8 mouse cellular contexts compared by ENCODE assay signal in genomic region chr7:113295077-113295890, GRCm38 (mm10).
DNase-seq lines count a peak whose midpoint lies in the region; ATAC-seq and TF ChIP-seq lines count a peak whose summit lies in the region.

No protein-coding gene starts in this region.

- TF ChIP-seq RAD21 in MEL (IDR thresholded peaks at IDR 0.05; ENCODE audit: low read depth, low read length): no peak

- no peak overlapping the region for H3K4me2 ChIP-seq in forebrain, embryonic 12.5 days
- H3K4me2 ChIP-seq in forebrain, embryonic 13.5 days: no peak overlapping the region
- H3K4me2 ChIP-seq in midbrain, embryonic 13.5 days (replicated peaks): 0 out of 2 replicates have a peak overlapping the region, but pooled peaks have one; percentile 7

- no peaks in the 10 kb centered on the region for H3K27me3 ChIP-seq in forebrain, embryonic 12.5 days
- H3K27me3 ChIP-seq in forebrain, embryonic 13.5 days: no peaks in the 10 kb centered on the region
- H3K27me3 ChIP-seq in MEL (ENCODE audit: control insufficient read depth in 1 of 2, insufficient read depth in 2 of 2, low read length in 2 of 2): no peaks in the 10 kb centered on the region
- H3K27me3 ChIP-seq in midbrain, embryonic 13.5 days: no peaks in the 10 kb centered on the region

- H3K27ac ChIP-seq in forebrain, embryonic 12.5 days: no peak overlapping the region
- H3K27ac ChIP-seq in forebrain, embryonic 13.5 days: no peak overlapping the region
- H3K27ac ChIP-seq in MEL (ENCODE audit: control insufficient read depth, low read depth, low read length): no peak overlapping the region
- H3K27ac ChIP-seq in midbrain, embryonic 13.5 days: 0 out of 2 replicates have a peak overlapping the region, but pooled peaks have one; percentile 19

- 0 out of 2 replicates have a peak, but pooled peaks cover 4% of the 10 kb centered on the region for H3K36me3 ChIP-seq in forebrain, embryonic 12.5 days (replicated peaks)
- H3K36me3 ChIP-seq in forebrain, embryonic 13.5 days (ENCODE audit: poor library complexity, severe bottlenecking): 0 out of 2 replicates have a peak, but pooled peaks cover 7% of the 10 kb centered on the region
- peaks cover 0 to 20% of the 10 kb centered on the region in 2 experiments; a peak in 2 of 4 replicates for H3K36me3 ChIP-seq in MEL (ENCODE audit: control insufficient read depth in 1 of 2, insufficient read depth in 2 of 2, low read length in 2 of 2)
- peaks cover 10% of the 10 kb centered on the region; the same call in 1 of the 2 replicates for H3K36me3 ChIP-seq in midbrain, embryonic 13.5 days

- ATAC-seq in forebrain, embryonic 12.5 days (ENCODE audit: low FRiP score): 0 out of 2 replicates have a peak, but pooled peaks have one; percentile 60
- ATAC-seq in forebrain, embryonic 13.5 days: no peak
- peak; percentile 73 to 78 for ATAC-seq in hematopoietic stem cell, adult 5-6 weeks (replicated peaks in 1 of 2; ENCODE audit: insufficient read depth in 1 of 2, low FRiP score in 2 of 2, low TSS enrichment in 1 of 2, low read depth in 1 of 2, poor library complexity in 2 of 2, severe bottlenecking in 2 of 2)
- peak; percentile 17; the same call in 1 of the 2 replicates for ATAC-seq in midbrain, embryonic 13.5 days

- no peaks in the 10 kb centered on the region for H3K79me2 ChIP-seq in MEL (ENCODE audit: control insufficient read depth, insufficient read depth, low read length, poor library complexity)

- TF ChIP-seq CTCF in MEL (IDR thresholded peaks at IDR 0.05 in 2 of 3, conservative IDR thresholded peaks at IDR 0.05 in 1 of 3; ENCODE audit: control insufficient read depth in 1 of 3, insufficient read depth in 1 of 3, low read depth in 2 of 3, low read length in 3 of 3, poor library complexity in 1 of 3, severe bottlenecking in 1 of 3): no peak

- TF ChIP-seq POLR2A in MEL (IDR thresholded peaks at IDR 0.05; ENCODE audit: control insufficient read depth in 1 of 2, insufficient read depth in 1 of 2, low read depth in 1 of 2, low read length in 2 of 2, poor library complexity in 1 of 2): no peak

- no peak overlapping the region for H3K4me3 ChIP-seq in forebrain, embryonic 12.5 days (replicated peaks)
- no peak overlapping the region for H3K4me3 ChIP-seq in forebrain, embryonic 13.5 days
- H3K4me3 ChIP-seq in MEL (ENCODE audit: control insufficient read depth in 1 of 2, insufficient read depth in 1 of 2, low read depth in 2 of 2, low read length in 2 of 2): no peak overlapping the region
- no peak overlapping the region for H3K4me3 ChIP-seq in midbrain, embryonic 13.5 days (replicated peaks)

- H3K4me1 ChIP-seq in forebrain, embryonic 12.5 days: peaks cover 24% of the 10 kb centered on the region
- peaks cover 16% of the 10 kb centered on the region for H3K4me1 ChIP-seq in forebrain, embryonic 13.5 days
- H3K4me1 ChIP-seq in MEL (ENCODE audit: control insufficient read depth in 1 of 2, insufficient read depth in 2 of 2, low read length in 2 of 2): peaks cover 7 to 30% of the 10 kb centered on the region in 2 experiments; a peak in 3 of 4 replicates
- H3K4me1 ChIP-seq in midbrain, embryonic 13.5 days (replicated peaks): peaks cover 15% of the 10 kb centered on the region

- H3K9ac ChIP-seq in forebrain, embryonic 12.5 days: no peak overlapping the region
- no peak overlapping the region for H3K9ac ChIP-seq in forebrain, embryonic 13.5 days
- H3K9ac ChIP-seq in MEL (ENCODE audit: control insufficient read depth, low read depth, low read length, poor library complexity, severe bottlenecking): no peak overlapping the region
- H3K9ac ChIP-seq in midbrain, embryonic 13.5 days (replicated peaks): 0 out of 2 replicates have a peak overlapping the region, but pooled peaks have one; percentile 16

- 0 out of 4 replicates have a peak, but pooled peaks of 1 of the 2 experiments have one; percentile 19 for TF ChIP-seq EP300 in MEL (IDR thresholded peaks at IDR 0.05; ENCODE audit: low read depth in 1 of 2, low read length in 2 of 2)

- H3K9me3 ChIP-seq in forebrain, embryonic 12.5 days: no peaks in the 10 kb centered on the region
- no peaks in the 10 kb centered on the region for H3K9me3 ChIP-seq in forebrain, embryonic 13.5 days (replicated peaks)
- no peaks in the 10 kb centered on the region for H3K9me3 ChIP-seq in MEL (replicated peaks; ENCODE audit: insufficient read depth, low read length)
- 0 out of 2 replicates have a peak, but pooled peaks cover 2% of the 10 kb centered on the region for H3K9me3 ChIP-seq in midbrain, embryonic 13.5 days

- 37% methylated on average over 17 of the region's 17 CpGs for WGBS in forebrain, embryonic 12.5 days
- 45% methylated on average over 17 of the region's 17 CpGs for WGBS in forebrain, embryonic 13.5 days
- WGBS in midbrain, embryonic 13.5 days: 40% methylated on average over 17 of the region's 17 CpGs

- DNase-seq in MEL (ENCODE audit: low read depth, low spot score): no peak
- no peak for DNase-seq in right cerebral cortex, postnatal 36 days (ENCODE audit: low spot score in 2 of 2)
- no peak for DNase-seq in gastrocnemius, postnatal 10 days
- no peak for DNase-seq in adipocyte (ENCODE audit: low spot score)

TF ChIP-seq in MEL, 35 proteins besides CTCF, POLR2A, EP300 and RAD21:
- TF ChIP-seq GATA1 (IDR thresholded peaks at IDR 0.05; ENCODE audit: low read depth, low read length) (no peak), MAFK (IDR thresholded peaks at IDR 0.05; ENCODE audit: borderline replicate concordance, low read depth, low read length) (no peak), USF1 (IDR thresholded peaks at IDR 0.05; ENCODE audit: low read depth, low read length) (no peak), MYB (IDR thresholded peaks at IDR 0.05; ENCODE audit: low read depth, low read length) (no peak), NELFE (IDR thresholded peaks at IDR 0.05; ENCODE audit: low read depth, low read length) (no peak), MXI1 (IDR thresholded peaks at IDR 0.05; ENCODE audit: low read depth, low read length) (no peak), ETS1 (IDR thresholded peaks at IDR 0.05; ENCODE audit: low read depth, low read length) (no peak), HCFC1 (IDR thresholded peaks at IDR 0.05; ENCODE audit: low read depth, low read length) (no peak), TCF12 (IDR thresholded peaks at IDR 0.05; ENCODE audit: low read depth, low read length) (peak; percentile 50; the same call in 1 of the 2 replicates)
TF ChIP-seq in MEL: peak in this region for 1.
